Mouse (Mus musculus) liver, embryonic 14.5 days (tissue): ENCODE results near the gene H2al1e.
"Not testable (repeated sequence)": the region's sequence is repeated elsewhere in the genome, so short reads cannot be mapped to it uniquely, and the experiment has no call there.

ENCODE experiments used
- CTCF ChIP-seq: IDR thresholded peaks from 2 replicates; pipeline ENCODE4 v1.5.1; 2016; ENCODE audit warnings: antibody characterized with exemption, low read depth, control low read depth
- EP300 ChIP-seq: IDR thresholded peaks from 2 replicates; pipeline ENCODE4 v1.6.1; 2016; ENCODE audit warnings: antibody characterized with exemption, low read depth

GRCm38 (mm10) chrX:11324359-11324758 lies 12.6 kb downstream of the H2al1e start, which contains the start of gene H2al1i:
- not testable (repeated sequence) for TF ChIP-seq CTCF, EP300
